Comparison of ENCODE assay signal across 18 mouse cellular contexts in the genomic region with DNA sequence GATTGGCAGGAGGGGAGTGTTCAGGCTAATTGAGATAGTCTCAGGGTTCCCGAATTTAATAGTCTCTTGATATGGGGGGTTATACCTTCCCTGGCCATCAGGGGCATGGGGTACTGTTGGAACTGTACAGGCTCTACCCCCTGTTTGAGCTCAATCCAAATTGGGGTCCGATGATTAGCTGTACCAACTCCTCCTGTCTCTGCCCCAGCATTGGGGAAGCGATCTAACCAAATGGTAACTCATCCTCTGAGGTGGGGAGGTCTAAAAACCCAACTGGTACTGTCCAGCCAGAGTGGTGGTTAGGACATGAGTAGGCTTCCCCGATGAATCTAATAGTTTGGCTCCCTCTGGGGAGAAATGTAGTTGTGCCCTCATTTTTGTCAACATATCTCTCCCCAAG. TPM values are rescaled to one million over a fixed set of nuclear protein-coding genes. Genes with fewer than 3 reads are reported as not detected.
"Had no signal": no experiment of that assay in that cellular context is flagged by ENCODE, and none has a peak within 500 bp of the region (broad histone marks: within the 10 kb centered on the region; RNA-seq: fewer than 3 reads in every experiment).

No protein-coding gene starts in this region.

- H3K27ac ChIP-seq: kidney, postnatal 0 days; limb, embryonic 12.5 days; limb, embryonic 15.5 days; liver, embryonic 13.5 days; neural tube, embryonic 12.5 days; neural tube, embryonic 15.5 days; stomach, postnatal 0 days had no signal

- H3K4me3 ChIP-seq: limb, embryonic 12.5 days; limb, embryonic 15.5 days; neural tube, embryonic 12.5 days; neural tube, embryonic 15.5 days had no signal

- DNase-seq: kidney, postnatal 25 days; liver, embryonic 13.5 days; lung, adult 2 months; lung, postnatal 14 days; lung, postnatal 4 days; midbrain, embryonic 14.5 days; right cerebral cortex, postnatal 14 days; right cerebral cortex, postnatal 4 days; thymus, adult 2 months; thymus, postnatal 25 days had no signal

RNA-seq across cellular contexts. Expression of gene Tomt, which starts 30.8 kb away (rescaled TPM):
- total RNA-seq: left cerebral cortex, postnatal 4 days; megakaryocyte progenitor cell, adult 5-6 weeks had no signal
- polyA plus RNA-seq: lung, adult 2 months; stomach, postnatal 0 days had no signal
